Mouse (Mus musculus) neutrophil, adult 59 days (primary cell): Measurements from ENCODE around the gene Mtmr3. TPM values are rescaled to one million over a fixed set of nuclear protein-coding genes. Genes with fewer than 3 reads are reported as not detected.

Source experiments
- total RNA-seq, 2 experiments: library from RNA; stranded (reverse); gene quantifications; 1 replicate in 1 of 2; 2 replicates in 1 of 2; pipeline ENCODE4 v1.2.4; 2023

Gene Mtmr3
- 100 to 1,000 TPM; 152 to 156 TPM for total RNA-seq

GRCm38 (mm10) chr11:4594608-4595500 lies at the start of gene Mtmr3:
Mtmr3 (minus strand) TSS chr11:4594863.

DNA sequence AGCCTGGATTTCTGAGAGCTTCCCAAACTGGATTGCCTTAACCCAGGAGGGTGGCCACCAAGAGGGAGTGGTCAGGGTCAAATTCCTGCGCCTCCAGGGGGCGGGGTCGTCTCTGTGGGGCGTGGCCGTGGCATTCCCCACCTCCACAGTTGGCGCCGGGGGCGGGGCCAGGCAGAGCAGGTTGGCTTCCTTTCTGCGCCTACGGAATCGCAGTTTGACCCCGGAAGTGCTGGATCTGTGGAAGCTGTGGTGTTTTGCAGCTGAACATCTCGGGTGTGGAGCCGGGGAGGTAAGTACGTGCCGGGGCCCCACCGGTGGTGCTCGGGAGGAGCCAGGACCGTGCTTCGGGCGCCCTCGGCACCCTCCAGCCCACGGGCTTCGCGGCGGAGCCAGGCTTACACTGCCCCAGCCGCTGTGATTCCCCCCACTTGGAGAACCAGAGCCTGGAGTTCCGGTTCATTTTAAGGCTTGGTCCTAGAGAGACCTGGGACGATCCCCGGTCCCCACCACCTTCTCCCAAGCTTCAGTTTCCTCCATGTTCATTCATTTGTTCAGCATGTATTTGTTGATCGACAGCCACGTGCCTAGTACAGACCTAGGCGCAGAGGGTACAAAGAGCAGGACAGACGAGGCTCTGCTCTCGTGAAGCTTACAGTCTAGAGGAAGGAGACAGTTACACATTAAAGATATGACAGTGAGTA lies 43.0 kb upstream of the Mtmr3 start, which contains the start of gene Ascc2:
TSS of gene Ascc2 (plus strand) at position 214 of the 701 bp plus-strand sequence.

DNA sequence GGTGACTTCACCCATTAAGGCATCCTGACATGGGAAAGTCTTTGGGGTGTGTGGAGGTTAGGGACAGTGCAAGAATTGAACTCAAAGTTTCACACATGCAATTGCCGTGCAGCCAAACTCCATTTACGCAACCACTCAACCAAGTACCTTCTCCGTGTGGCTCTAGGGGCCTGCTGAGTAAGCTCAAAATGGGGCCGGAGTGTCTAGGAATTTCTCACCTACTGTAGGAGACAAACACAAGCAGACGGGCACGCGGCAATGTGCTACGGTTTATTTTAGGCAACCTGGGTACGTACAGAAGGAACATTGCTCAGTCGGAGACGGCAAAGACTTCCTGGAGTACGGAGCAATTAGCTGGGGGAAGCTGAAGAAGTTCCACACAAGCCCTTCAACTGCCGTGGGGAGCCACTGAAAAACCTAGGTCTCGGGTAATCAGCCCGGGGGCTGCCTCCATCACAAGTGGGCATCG lies 25.4 kb upstream of the Mtmr3 start, which contains the start of gene Gm11032:
TSS of gene Gm11032 (plus strand) at position 51 of the 469 bp plus-strand sequence.

DNA sequence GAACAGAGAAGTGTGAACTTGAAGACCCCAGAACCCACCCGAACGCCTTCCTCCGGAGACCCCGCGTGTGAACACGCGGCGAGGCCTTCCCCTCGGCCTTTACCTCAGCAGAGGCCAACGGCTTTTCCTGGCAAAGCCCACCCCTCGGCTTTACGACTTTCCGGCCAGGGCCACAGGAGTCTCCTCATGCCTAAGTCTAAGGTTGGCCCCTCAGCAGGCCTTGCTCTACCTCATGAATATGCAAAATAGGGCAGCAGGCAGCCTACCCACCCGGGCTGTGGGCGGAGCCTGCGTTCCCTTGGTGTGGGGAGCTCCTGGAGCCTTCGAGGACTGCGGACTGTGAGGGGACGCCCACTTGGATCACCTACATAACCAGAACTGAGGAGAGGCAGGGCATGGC lies 153.7 kb downstream of the Mtmr3 start, which contains the start of gene Hormad2:
TSS of gene Hormad2 (minus strand) at position 128 of the 400 bp plus-strand sequence.

Other genes with a start within 250 kb of the Mtmr3 start
- 1 to 10 TPM; 5.3 to 6.0 TPM for gene Hormad2, start 153.8 kb downstream of the Mtmr3 start, total RNA-seq
- gene Gm11032, start 25.2 kb upstream of the Mtmr3 start, total RNA-seq = not detected
- gene Ascc2, start 42.9 kb upstream of the Mtmr3 start, total RNA-seq = 10 to 100 TPM; 15.9 to 18.8 TPM
- 100 to 1,000 TPM; 124 to 131 TPM for gene Uqcr10, start 109.5 kb upstream of the Mtmr3 start, total RNA-seq
- 10 to 100 TPM; 20.6 to 21.2 TPM for gene Zmat5, start 109.8 kb upstream of the Mtmr3 start, total RNA-seq
- under 1 TPM in 1 of 2 experiments, not detected in 1; 0.18 TPM for gene Cabp7, start 151.9 kb upstream of the Mtmr3 start, total RNA-seq